Mouse (Mus musculus) CH12.LX (cell line): ENCODE measurements around the gene Sema3b. TPM values are rescaled to one million over a fixed set of nuclear protein-coding genes. Genes with fewer than 3 reads are reported as not detected.
"Not testable (repeated sequence)": the region's sequence is repeated elsewhere in the genome, so short reads cannot be mapped to it uniquely, and the experiment has no call there.

ENCODE experiments used
- DNase-seq: peaks from one replicate; pipeline ENCODE4 v3.0.0-alpha.2; 2013; ENCODE audit errors: extremely low read depth
- H3K27ac ChIP-seq: 2 replicates; pipeline ENCODE4 v1.5.1; 2012; ENCODE audit warnings: low read depth, mild to moderate bottlenecking, control low read depth, moderate library complexity; ENCODE audit not compliant: insufficient read depth
- H3K27me3 ChIP-seq: replicated peaks from 2 replicates; pipeline ENCODE3; 2012; ENCODE audit warnings: inconsistent platforms
- H3K36me3 ChIP-seq, 2 experiments: replicated peaks in 1 of 2; 2 replicates each; pipeline versions ENCODE3 to v1.6.1; 2012; ENCODE audit warnings: inconsistent platforms in 1 of 2, low read length in 1 of 2, mild to moderate bottlenecking in 1 of 2, mixed read lengths in 1 of 2, moderate library complexity in 1 of 2; ENCODE audit not compliant: control insufficient read depth in 1 of 2, insufficient read depth in 1 of 2
- H3K4me1 ChIP-seq, 2 experiments: 2 replicates each; pipeline ENCODE4 v1.6.1; 2012; ENCODE audit warnings: inconsistent platforms in 1 of 2, moderate library complexity in 1 of 2; ENCODE audit not compliant: insufficient read depth in 2 of 2, control insufficient read depth in 1 of 2
- H3K4me2 ChIP-seq: 2 replicates; pipeline ENCODE4 v1.6.1; 2012; ENCODE audit warnings: low read depth, mild to moderate bottlenecking, control low read depth; ENCODE audit not compliant: poor library complexity, insufficient read depth, severe bottlenecking
- H3K4me3 ChIP-seq, 3 experiments: fragments of 150-350 bp in 1 of 3; sonication (generic) in 1 of 3; replicated peaks in 1 of 3; 2 replicates each; pipeline versions ENCODE3 to v1.5.1; 2011 to 2012; ENCODE audit warnings: low read depth in 2 of 3, low read length in 2 of 3, mild to moderate bottlenecking in 2 of 3, moderate library complexity in 2 of 3, control low read depth in 1 of 3, improper control_type of control experiment in 1 of 3, inconsistent platforms in 1 of 3, mixed read lengths in 1 of 3; ENCODE audit not compliant: poor library complexity in 1 of 3
- H3K79me2 ChIP-seq: replicated peaks from 2 replicates; pipeline ENCODE4 v1.6.1; 2012; ENCODE audit warnings: mild to moderate bottlenecking, moderate library complexity; ENCODE audit not compliant: control insufficient read depth, poor library complexity, insufficient read depth, severe bottlenecking; ENCODE audit errors: extremely low read depth
- H3K9ac ChIP-seq: 2 replicates; pipeline ENCODE4 v1.6.1; 2012; ENCODE audit warnings: low read depth, mild to moderate bottlenecking, control low read depth, moderate library complexity; ENCODE audit not compliant: insufficient read depth
- H3K9me3 ChIP-seq: replicated peaks from 2 replicates; pipeline ENCODE3; 2012; ENCODE audit warnings: low read length, inconsistent platforms, mixed read lengths
- CHD2 ChIP-seq: IDR thresholded peaks from 2 replicates; pipeline ENCODE4 v1.6.1; 2011; ENCODE audit warnings: low read length, improper control_type of control experiment
- CTCF ChIP-seq, 2 experiments: IDR thresholded peaks in 1 of 2; conservative IDR thresholded peaks in 1 of 2; 2 replicates each; pipeline ENCODE4 v1.5.1; 2011 to 2012; ENCODE audit warnings: low read depth in 2 of 2, low read length in 2 of 2, improper control_type of control experiment in 1 of 2, inconsistent platforms in 1 of 2, mild to moderate bottlenecking in 1 of 2, moderate library complexity in 1 of 2
- ELF1 ChIP-seq: IDR thresholded peaks from 2 replicates; pipeline ENCODE4 v1.6.1; 2014; ENCODE audit warnings: low read depth, mild to moderate bottlenecking, inconsistent platforms, low read length, improper control_type of control experiment
- HCFC1 ChIP-seq: IDR thresholded peaks from 2 replicates; pipeline ENCODE4 v1.6.1; 2012; ENCODE audit warnings: low read depth, mild to moderate bottlenecking, inconsistent platforms, low read length, improper control_type of control experiment
- IRF4 ChIP-seq: IDR thresholded peaks from 2 replicates; pipeline ENCODE4 v1.6.1; 2014; ENCODE audit warnings: low read depth, mild to moderate bottlenecking, inconsistent platforms, low read length, improper control_type of control experiment
- JUND ChIP-seq: conservative IDR thresholded peaks from 2 replicates; pipeline ENCODE4 v1.6.1; 2011; ENCODE audit warnings: low read depth, low read length, improper control_type of control experiment
- KAT2A ChIP-seq: IDR thresholded peaks from 2 replicates; pipeline ENCODE4 v1.6.1; 2012; ENCODE audit warnings: low read length, improper control_type of control experiment, inconsistent platforms; ENCODE audit not compliant: insufficient replicate concordance
- MEF2A ChIP-seq: IDR thresholded peaks from 2 replicates; pipeline ENCODE4 v1.6.1; 2014; ENCODE audit warnings: low read depth, mild to moderate bottlenecking, inconsistent platforms, low read length, improper control_type of control experiment, borderline replicate concordance
- RAD21 ChIP-seq: IDR thresholded peaks from 2 replicates; pipeline ENCODE4 v1.6.1; 2011; ENCODE audit warnings: low read depth, mild to moderate bottlenecking, low read length, improper control_type of control experiment, moderate library complexity
- RCOR1 ChIP-seq: conservative IDR thresholded peaks from 2 replicates; pipeline ENCODE4 v1.6.1; 2012; ENCODE audit warnings: low read depth, mild to moderate bottlenecking, inconsistent platforms, low read length, improper control_type of control experiment
- SMC3 ChIP-seq: IDR thresholded peaks from 2 replicates; pipeline ENCODE4 v1.6.1; 2011; ENCODE audit warnings: low read depth, low read length, improper control_type of control experiment
- UBTF ChIP-seq: IDR thresholded peaks from 2 replicates; pipeline ENCODE4 v1.6.1; 2012; ENCODE audit warnings: low read depth, mild to moderate bottlenecking, inconsistent platforms, low read length, improper control_type of control experiment, moderate library complexity
- ZMIZ1 ChIP-seq: IDR thresholded peaks from 2 replicates; pipeline ENCODE4 v1.6.1; 2012; ENCODE audit warnings: low read depth, mild to moderate bottlenecking, inconsistent platforms, low read length, improper control_type of control experiment
- dilution Hi-C: fragments of 300-500 bp; cut with MboI; formaldehyde crosslinking; loops from 2 replicates; pipeline ENCODE4 v1.14.3; 2020; ENCODE audit warnings: low sequenced_read_pairs; ENCODE audit not compliant: extremely low pct_unique_long_range_greater_than_20kb, extremely low pct_ligation_motif_present
- in situ Hi-C: fragments of 300-500 bp; cut with MboI; formaldehyde crosslinking; loops from 3 replicates; pipeline ENCODE4 v1.14.3; 2019; ENCODE audit warnings: low sequenced_read_pairs, low pct_ligation_motif_present, low pct_unique_long_range_greater_than_20kb, mixed read lengths
- polyA plus RNA-seq: library from polyadenylated mRNA; unstranded; fragments of >175 nt; gene quantifications from 2 replicates; pipeline ENCODE4 v1.2.1, GENCODE M21; 2012; ENCODE audit warnings: low read depth; ENCODE audit not compliant: insufficient read length
- total RNA-seq, 2 experiments: library from RNA; depleted of rRNA; stranded (reverse); fragments of 300-350 nt in 1 of 2; fragments of >200 nt in 1 of 2; gene quantifications; 2 replicates each; pipeline ENCODE4 v1.2.3; 2012 to 2014

The Sema3b gene
- total and polyA plus RNA-seq, 3 experiments: 4.3 to 11.6 (median 8.0) TPM

DNA sequence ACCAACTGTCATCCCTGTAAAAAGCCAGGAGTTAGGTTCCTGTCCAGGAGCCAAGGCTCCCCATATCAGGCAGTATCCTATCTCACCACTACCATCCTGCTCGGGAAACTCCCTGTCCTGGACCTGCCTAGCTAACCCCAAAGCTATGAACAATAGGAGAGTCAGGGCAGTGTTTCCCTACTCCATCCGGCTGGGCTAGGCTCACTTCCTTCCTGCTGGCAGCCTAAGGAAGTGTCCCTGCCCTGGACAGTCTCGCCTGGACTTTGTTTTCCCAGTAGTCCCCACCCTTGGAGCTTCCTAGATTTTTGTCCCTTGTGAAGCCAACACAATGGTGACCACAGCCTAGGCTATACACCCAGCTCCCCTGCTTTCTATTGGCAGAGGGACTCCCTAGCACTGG lies 42.2 kb downstream of the Sema3b start:
- Histone ChIP-seq H3K27me3 (no peaks in the 10 kb centered on the region), H3K79me2 (peaks cover 9% of the 10 kb centered on the region), H3K36me3 (peaks cover 29 to 50% of the 10 kb centered on the region in 2 experiments), H3K9ac (no peak overlapping the region), H3K4me2 (no peak overlapping the region), H3K9me3 (no peaks in the 10 kb centered on the region), H3K4me3 (no peak overlapping the region), H3K27ac (no peak overlapping the region), H3K4me1 (peaks cover 23 to 64% of the 10 kb centered on the region in 2 experiments)
- dilution Hi-C loops: no loop called here
- TF ChIP-seq IRF4: no peak
- no peak for TF ChIP-seq ELF1
- no peak for TF ChIP-seq ZMIZ1
- no peak for TF ChIP-seq UBTF
- TF ChIP-seq SMC3: no peak
- TF ChIP-seq RCOR1: no peak
- no peak for TF ChIP-seq MEF2A
- in situ Hi-C loops: no loop called here
- DNase-seq: no peak

DNA sequence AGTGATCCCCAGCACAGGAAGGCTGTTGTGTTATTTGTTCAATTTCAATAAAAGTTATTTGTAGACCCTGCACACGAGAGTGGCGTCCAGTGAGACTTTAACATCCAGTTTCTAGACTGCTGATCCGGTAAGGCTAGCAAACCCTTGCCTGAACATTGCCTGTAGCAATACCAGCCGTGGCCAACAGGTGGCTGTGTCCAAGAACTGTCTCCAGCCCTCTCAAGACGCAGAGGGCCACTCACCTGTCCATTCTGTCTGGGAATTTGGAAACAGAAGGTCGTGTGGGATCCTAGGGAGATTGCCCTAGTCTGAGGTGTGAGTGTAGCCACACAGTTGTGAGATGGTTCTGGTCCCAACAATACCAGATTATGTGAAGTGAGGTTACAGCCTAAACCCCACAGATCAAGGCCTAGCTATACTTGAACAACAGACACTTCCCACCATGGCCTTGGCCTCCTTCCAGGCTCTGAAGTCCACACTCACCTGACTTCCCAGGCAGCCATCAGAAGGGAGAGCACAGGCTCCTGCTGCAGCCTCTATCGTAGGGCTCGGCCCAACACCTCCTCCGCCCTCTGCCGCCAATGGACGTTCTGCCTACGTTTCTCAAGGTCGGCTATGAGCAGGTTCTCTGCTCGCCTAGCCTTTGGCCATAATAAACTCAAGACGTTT lies 42.9 kb downstream of the Sema3b start:
- Histone ChIP-seq H3K9me3 (no peaks in the 10 kb centered on the region), H3K4me2 (no peak overlapping the region), H3K9ac (no peak overlapping the region), H3K27ac (no peak overlapping the region), H3K79me2 (peaks cover 9% of the 10 kb centered on the region), H3K27me3 (no peaks in the 10 kb centered on the region), H3K36me3 (peaks cover 29 to 50% of the 10 kb centered on the region in 2 experiments), H3K4me1 (peaks cover 23 to 65% of the 10 kb centered on the region in 2 experiments), H3K4me3 (no peak overlapping the region)
- 0 out of 2 replicates have a peak, but pooled peaks have one; percentile 32 for TF ChIP-seq IRF4
- peak; percentile 41 for TF ChIP-seq RAD21
- TF ChIP-seq RCOR1: 0 out of 2 replicates have a peak, but pooled peaks have one; percentile 35
- TF ChIP-seq HCFC1: 0 out of 2 replicates have a peak, but pooled peaks have one; percentile 15
- no peak for TF ChIP-seq KAT2A
- TF ChIP-seq CTCF (conservative IDR thresholded peaks at IDR 0.05 in 1 of 2, IDR thresholded peaks at IDR 0.05 in 1 of 2; ENCODE audit: low read depth in 2 of 2, low read length in 2 of 2): peak; percentile 70 to 91
- peak; percentile 66 for TF ChIP-seq SMC3
- TF ChIP-seq JUND: no peak
- dilution Hi-C loops (no loop called here), in situ Hi-C loops (no loop called here)
- peak; percentile 77 for DNase-seq

DNA sequence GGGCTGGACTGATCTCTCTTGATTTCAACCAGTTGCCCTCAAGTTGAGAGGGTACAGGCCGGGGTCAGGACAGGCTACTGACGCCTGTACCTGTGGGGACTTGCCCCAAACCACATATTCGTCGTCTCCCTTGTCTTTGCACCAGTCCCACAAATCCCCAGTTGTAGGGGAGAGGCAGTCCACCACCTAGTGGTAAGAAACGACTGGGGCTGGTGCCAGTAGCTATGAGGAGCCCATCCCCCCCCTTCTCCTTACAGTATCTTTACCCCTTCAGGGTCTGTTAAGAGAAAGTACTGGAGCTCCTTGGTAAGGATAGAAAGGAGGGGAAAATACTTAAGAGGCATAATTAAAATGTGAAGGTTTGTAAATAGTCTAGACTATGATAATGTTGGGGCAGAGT lies 43.5 kb downstream of the Sema3b start:
- in situ Hi-C loops, H3K4me3 ChIP-seq, H3K79me2 ChIP-seq, H3K4me2 ChIP-seq, H3K9ac ChIP-seq, H3K9me3 ChIP-seq, dilution Hi-C loops, H3K27me3 ChIP-seq: not testable (repeated sequence)
- Histone ChIP-seq H3K27ac (peak overlapping the region; percentile 21), H3K36me3 (peaks cover 26 to 50% of the 10 kb centered on the region in 2 experiments), H3K4me1 (peaks cover 23 to 58% of the 10 kb centered on the region in 2 experiments)
- peak; percentile 55 for DNase-seq
- TF ChIP-seq CHD2 (0 out of 2 replicates have a peak, but pooled peaks have one; percentile 36), RAD21 (peak; percentile 7), CTCF (conservative IDR thresholded peaks at IDR 0.05 in 1 of 2, IDR thresholded peaks at IDR 0.05 in 1 of 2; ENCODE audit: low read depth in 2 of 2, low read length in 2 of 2) (peak in 1 of 2 experiments; percentile 51; a peak in 2 of 4 replicates), SMC3 (0 out of 2 replicates have a peak, but pooled peaks have one; percentile 15)
